Mouse (Mus musculus) forebrain, embryonic 11.5 days (tissue): ENCODE data around the gene Mtmr3. TPM values are rescaled to one million over a fixed set of nuclear protein-coding genes. Genes with fewer than 3 reads are reported as not detected.

Source experiments
- ATAC-seq: fragments of 200-750 bp; cut with Nextera tagmentation; replicated peaks from 2 replicates; pipeline ENCODE4 v1.8.0; 2017; ENCODE audit warnings: moderate TSS enrichment; ENCODE audit not compliant: low FRiP score
- DNase-seq: peaks from one replicate; pipeline ENCODE4 v3.0.0-alpha.2; 2017; ENCODE audit warnings: low spot score
- H3K27ac ChIP-seq: fragments of 300-500 bp; sonication (generic); 2 replicates; pipeline ENCODE4 v1.5.1; 2014; ENCODE audit warnings: low read depth, low read length
- H3K27me3 ChIP-seq: fragments of 300-500 bp; sonication (generic); 2 replicates; pipeline ENCODE4 v1.6.1; 2014; ENCODE audit warnings: mild to moderate bottlenecking, low read length, mixed read lengths; ENCODE audit not compliant: control insufficient read depth, insufficient read depth
- H3K36me3 ChIP-seq: fragments of 300-500 bp; sonication (generic); 2 replicates; pipeline ENCODE4 v1.6.1; 2014; ENCODE audit warnings: mild to moderate bottlenecking, low read length, moderate library complexity, mixed read lengths; ENCODE audit not compliant: control insufficient read depth, insufficient read depth
- H3K4me1 ChIP-seq: fragments of 300-500 bp; sonication (generic); replicated peaks from 2 replicates; pipeline ENCODE4 v1.6.1; 2014; ENCODE audit warnings: low read length, mixed read lengths; ENCODE audit not compliant: control insufficient read depth, insufficient read depth
- H3K4me2 ChIP-seq: fragments of 300-500 bp; sonication (generic); 2 replicates; pipeline ENCODE4 v1.6.1; 2014; ENCODE audit warnings: low read depth, mild to moderate bottlenecking, low read length, moderate library complexity, mixed read lengths; ENCODE audit not compliant: severe bottlenecking
- H3K4me3 ChIP-seq: fragments of 300-500 bp; sonication (generic); 2 replicates; pipeline ENCODE4 v1.5.1; 2014; ENCODE audit warnings: low read depth, low read length
- H3K9ac ChIP-seq: fragments of 300-500 bp; sonication (generic); 2 replicates; pipeline ENCODE4 v1.6.1; 2014; ENCODE audit warnings: low read length
- H3K9me3 ChIP-seq: fragments of 300-500 bp; sonication (generic); 2 replicates; pipeline ENCODE4 v1.6.1; 2016; ENCODE audit warnings: low read length, mixed read lengths; ENCODE audit not compliant: control insufficient read depth
- whole genome bisulfite sequencing: fragments of 180-500 bp; shearing (Covaris S2); extraction: QIAGEN DNeasy Blood & Tissue Kit; methylation state at CpG from one replicate; pipeline ENCODE4 v1.1.7; 2014; 5-methylcytosine and 5-hydroxymethylcytosine counted together
- polyA plus RNA-seq: library from polyadenylated mRNA; unstranded; fragments of >200 nt; fragmentation: Nextera tagmentation; extraction: Ambion mirVana; gene quantifications from 2 replicates; pipeline ENCODE4 v1.2.1, GENCODE M21; 2014

Mtmr3 gene
- polyA plus RNA-seq, 1 experiment from 2014 or later = 43.1 TPM

DNA sequence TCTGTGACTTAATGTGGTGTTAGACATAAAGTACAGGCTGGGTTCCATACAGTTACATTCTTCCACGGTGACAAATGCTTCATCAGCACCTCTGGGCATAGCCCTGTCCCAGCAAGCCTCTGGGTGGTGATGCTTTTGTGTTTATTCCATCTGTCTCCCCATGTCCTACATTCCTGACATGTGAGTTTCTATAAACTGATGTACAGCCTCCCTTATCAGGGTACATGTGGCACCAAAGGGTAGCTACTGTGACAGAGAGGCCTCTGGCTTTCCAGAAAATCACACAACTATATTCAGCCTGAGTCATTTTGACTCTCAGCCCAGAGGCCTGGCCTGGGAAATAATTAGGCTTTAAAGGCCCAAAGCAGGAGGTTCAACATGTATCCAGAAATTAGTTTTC lies 11.9 kb upstream of the Mtmr3 start:
- Histone ChIP-seq H3K4me1 (peaks cover 3% of the 10 kb centered on the region; the same call in 1 of the 2 replicates), H3K9ac (no peak overlapping the region), H3K27me3 (no peaks in the 10 kb centered on the region), H3K4me3 (no peak overlapping the region), H3K27ac (no peak overlapping the region), H3K36me3 (no peaks in the 10 kb centered on the region), H3K9me3 (no peaks in the 10 kb centered on the region), H3K4me2 (no peak overlapping the region)
- no peak for DNase-seq
- 88% methylated on average over 1 of the region's 1 CpGs for WGBS
- no peak for ATAC-seq

DNA sequence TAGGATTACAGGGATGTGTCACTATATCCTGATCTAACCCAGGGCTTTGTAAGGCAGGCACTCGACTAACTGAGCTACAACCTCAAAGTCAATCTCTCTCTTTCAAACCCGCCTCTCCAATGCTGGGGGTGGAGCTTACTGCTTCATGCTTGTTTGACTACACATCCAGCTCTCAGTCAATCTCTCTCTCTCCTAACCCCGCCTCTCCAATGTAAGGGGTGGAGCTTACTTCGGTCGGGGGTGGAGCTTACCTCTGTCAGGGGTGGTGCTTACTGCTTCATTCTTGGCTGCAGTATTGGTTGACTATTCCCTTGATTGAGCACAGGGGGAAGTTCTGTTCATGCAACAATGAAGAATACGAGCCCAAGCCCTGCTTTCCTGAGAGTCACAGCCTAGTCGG lies 10.8 kb upstream of the Mtmr3 start:
- H3K27ac ChIP-seq = no peak overlapping the region
- H3K9ac ChIP-seq = no peak overlapping the region
- no peak overlapping the region for H3K4me2 ChIP-seq
- H3K27me3 ChIP-seq = no peaks in the 10 kb centered on the region
- no peak for ATAC-seq
- no peak for DNase-seq
- no peaks in the 10 kb centered on the region for H3K36me3 ChIP-seq
- 58% methylated on average over 7 of the region's 7 CpGs for WGBS
- H3K9me3 ChIP-seq = no peaks in the 10 kb centered on the region
- H3K4me3 ChIP-seq = no peak overlapping the region
- peaks cover 3% of the 10 kb centered on the region; the same call in 1 of the 2 replicates for H3K4me1 ChIP-seq

DNA sequence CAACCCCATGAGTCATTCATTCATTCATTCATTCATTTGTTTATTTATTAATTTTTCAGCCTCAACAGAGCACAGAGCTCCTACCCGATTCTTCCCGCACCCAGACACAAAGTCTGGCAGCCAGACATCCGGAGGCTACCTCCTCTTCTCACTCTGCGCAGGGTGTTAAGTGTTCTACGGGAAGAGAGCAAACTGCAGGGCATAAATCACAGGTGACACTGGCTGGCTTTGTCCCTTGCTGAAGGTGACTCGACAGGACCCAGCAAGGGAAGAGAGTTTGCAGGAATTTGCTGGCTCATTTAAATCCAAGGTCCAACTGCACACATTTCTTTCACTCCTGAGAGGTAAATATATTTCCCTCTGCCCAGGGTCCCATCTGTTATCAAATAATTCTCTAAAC lies 9.8 kb upstream of the Mtmr3 start:
- H3K4me2 ChIP-seq = no peak overlapping the region
- H3K36me3 ChIP-seq = no peaks in the 10 kb centered on the region
- no peaks in the 10 kb centered on the region for H3K9me3 ChIP-seq
- DNase-seq (no peak), ATAC-seq (no peak)
- no peak overlapping the region for H3K9ac ChIP-seq
- no peaks in the 10 kb centered on the region for H3K27me3 ChIP-seq
- WGBS = 76% methylated on average over 6 of the region's 6 CpGs
- H3K4me1 ChIP-seq = peaks cover 3% of the 10 kb centered on the region; the same call in 1 of the 2 replicates
- no peak overlapping the region for H3K27ac ChIP-seq
- no peak overlapping the region for H3K4me3 ChIP-seq

DNA sequence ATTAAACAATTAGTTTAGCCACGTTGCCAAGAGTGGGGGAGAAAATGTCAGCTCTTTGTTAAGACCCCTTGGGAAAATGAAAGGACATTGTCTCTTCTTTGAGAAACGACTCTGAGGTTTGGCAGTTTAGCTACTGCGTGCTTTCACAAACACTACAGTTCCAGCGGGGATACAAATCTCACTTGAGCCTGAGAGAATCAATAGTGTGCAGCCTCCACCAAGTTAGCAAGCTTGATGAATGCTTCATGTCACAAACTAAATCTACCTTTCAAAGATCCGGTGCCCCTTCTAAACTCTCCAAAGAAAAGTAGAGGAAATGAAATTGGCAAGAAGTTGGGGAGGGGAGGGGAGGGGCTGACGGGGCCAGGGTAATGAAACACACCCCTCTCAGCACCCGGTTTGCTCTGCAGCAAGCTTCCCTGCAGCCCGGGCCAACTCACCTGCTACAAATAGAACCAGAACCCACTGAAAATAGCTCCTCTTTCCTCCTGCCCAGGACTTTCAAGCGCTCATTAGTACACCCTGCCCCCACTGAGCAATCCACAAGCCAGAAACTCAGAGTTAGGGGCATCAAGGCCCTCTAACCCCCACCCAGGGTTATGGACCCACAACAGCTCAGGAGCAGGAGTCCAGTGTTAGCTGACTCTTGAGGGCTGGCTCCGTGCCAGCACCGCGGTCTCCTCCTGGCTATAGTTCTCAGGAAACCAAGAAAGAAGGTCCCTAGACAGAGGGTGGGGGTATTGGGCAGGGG lies 8.2 kb upstream of the Mtmr3 start:
- Histone ChIP-seq H3K9me3 (no peaks in the 10 kb centered on the region), H3K9ac (no peak overlapping the region), H3K27me3 (no peaks in the 10 kb centered on the region), H3K4me1 (peaks cover 3% of the 10 kb centered on the region; the same call in 1 of the 2 replicates), H3K36me3 (no peaks in the 10 kb centered on the region), H3K4me2 (no peak overlapping the region), H3K27ac (no peak overlapping the region), H3K4me3 (no peak overlapping the region)
- DNase-seq (peak; percentile 57), ATAC-seq (no peak)
- WGBS = 38% methylated on average over 12 of the region's 12 CpGs

GRCm38 (mm10) chr11:4601890-4602289 lies 7.2 kb upstream of the Mtmr3 start:
- no peaks in the 10 kb centered on the region for H3K27me3 ChIP-seq
- H3K36me3 ChIP-seq = no peaks in the 10 kb centered on the region
- ATAC-seq = no peak
- peaks cover 3% of the 10 kb centered on the region; the same call in 1 of the 2 replicates for H3K4me1 ChIP-seq
- no peak overlapping the region for H3K4me2 ChIP-seq
- no peak overlapping the region for H3K27ac ChIP-seq
- H3K9ac ChIP-seq = no peak overlapping the region
- no peak overlapping the region for H3K4me3 ChIP-seq
- no peak for DNase-seq
- 77% methylated on average over 5 of the region's 5 CpGs for WGBS
- H3K9me3 ChIP-seq = no peaks in the 10 kb centered on the region

- H3K4me2 ChIP-seq = no peak overlapping the region
- H3K27me3 ChIP-seq = no peaks in the 10 kb centered on the region
- peaks cover 3% of the 10 kb centered on the region; the same call in 1 of the 2 replicates for H3K4me1 ChIP-seq
- ATAC-seq (no peak), DNase-seq (no peak)
- H3K27ac ChIP-seq = no peak overlapping the region
- no peaks in the 10 kb centered on the region for H3K36me3 ChIP-seq
- no peak overlapping the region for H3K9ac ChIP-seq
- H3K9me3 ChIP-seq = no peaks in the 10 kb centered on the region
- H3K4me3 ChIP-seq = no peak overlapping the region
- 88% methylated on average over 3 of the region's 3 CpGs for WGBS
Measured at GRCm38 (mm10) chr11:4599916-4600315, 5.3 kb upstream of the Mtmr3 start.

DNA sequence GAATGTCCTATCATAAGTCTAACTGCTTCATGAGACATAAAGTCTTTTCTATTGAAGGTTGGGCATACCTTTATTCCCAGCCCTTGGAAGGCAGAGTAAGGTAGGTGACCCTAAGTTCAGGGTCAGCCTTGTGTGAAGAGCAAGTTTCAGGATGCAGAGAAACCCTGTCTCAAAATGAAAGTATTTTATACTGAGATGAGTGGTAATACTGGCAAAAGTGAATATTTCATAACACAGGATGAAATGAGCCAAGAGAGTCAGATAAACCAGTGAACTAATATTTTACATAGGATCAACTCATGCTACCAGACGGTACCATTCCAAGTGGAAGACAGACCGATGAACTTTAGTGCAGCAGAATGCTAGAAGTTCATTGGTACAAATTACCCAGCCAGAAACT lies 3.7 kb upstream of the Mtmr3 start:
- Histone ChIP-seq H3K27me3 (no peaks in the 10 kb centered on the region), H3K4me1 (peaks cover 3% of the 10 kb centered on the region; the same call in 1 of the 2 replicates), H3K27ac (no peak overlapping the region), H3K9ac (no peak overlapping the region), H3K36me3 (no peaks in the 10 kb centered on the region), H3K4me2 (no peak overlapping the region), H3K4me3 (no peak overlapping the region), H3K9me3 (no peaks in the 10 kb centered on the region)
- no peak for ATAC-seq
- 82% methylated on average over 2 of the region's 2 CpGs for WGBS
- DNase-seq = no peak

GRCm38 (mm10) chr11:4593849-4594607 lies 635 bp downstream of the Mtmr3 start:
- DNase-seq (no peak), ATAC-seq (peak; percentile 89; the same call in 1 of the 2 replicates)
- peak overlapping the region; percentile 92 for H3K4me3 ChIP-seq
- under 1% methylated on average over 39 of the region's 45 CpGs for WGBS
- H3K4me1 ChIP-seq = peaks cover 4% of the 10 kb centered on the region; the same call in 1 of the 2 replicates
- H3K27ac ChIP-seq = peak overlapping the region; percentile 83
- no peaks in the 10 kb centered on the region for H3K27me3 ChIP-seq
- H3K9ac ChIP-seq = peak overlapping the region; percentile 93
- H3K4me2 ChIP-seq = peak overlapping the region; percentile 70
- no peaks in the 10 kb centered on the region for H3K36me3 ChIP-seq
- H3K9me3 ChIP-seq = no peaks in the 10 kb centered on the region
